Mouse (Mus musculus) central nervous system, embryonic 18 days (tissue): Measurements from ENCODE around the gene Cadm4. TPM values are rescaled to one million over a fixed set of nuclear protein-coding genes. Genes with fewer than 3 reads are reported as not detected.

Source experiments
- polyA plus RNA-seq: library from polyadenylated mRNA; depleted of rRNA; stranded (reverse); fragments of >200 nt; gene quantifications from 2 replicates; pipeline ENCODE4 v1.2.3, GENCODE M21; 2012; rRNA removed

The Cadm4 gene
- 224 and 262 TPM in 2 replicates for polyA plus RNA-seq

DNA sequence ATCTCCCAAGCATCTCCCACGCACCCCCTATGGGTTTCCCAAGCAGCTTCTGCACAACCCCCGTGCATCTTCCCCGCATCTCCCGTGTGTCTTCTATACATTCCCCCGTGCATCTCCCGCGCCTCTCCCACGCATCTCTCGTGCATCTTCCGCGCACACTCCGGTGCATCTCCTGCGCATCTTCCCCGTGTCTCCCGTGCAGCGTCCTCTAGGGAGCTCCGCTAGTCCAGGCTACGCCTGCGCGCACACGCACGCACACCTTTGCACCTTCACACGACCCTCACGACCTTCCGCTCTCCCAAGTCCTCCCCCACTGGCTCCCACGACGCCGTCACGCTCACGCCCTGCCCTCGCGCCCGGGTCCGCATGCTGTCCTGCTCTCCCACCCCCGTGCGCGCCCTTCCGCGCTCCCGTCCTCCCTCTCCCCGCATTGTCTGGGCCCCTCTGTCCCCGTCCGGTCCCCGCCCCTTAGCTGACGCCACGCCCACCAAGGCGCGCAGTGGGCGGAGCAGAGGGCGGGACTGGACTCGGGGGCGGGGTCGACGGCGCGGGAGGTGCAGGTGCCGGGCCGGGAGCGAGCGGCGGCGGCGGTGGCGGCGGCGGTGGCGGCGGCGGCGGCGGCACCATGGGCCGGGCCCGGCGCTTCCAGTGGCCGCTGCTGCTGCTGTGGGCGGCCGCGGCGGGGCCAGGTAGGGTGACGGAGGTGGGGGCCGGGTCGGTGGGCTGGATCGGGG, at the start of gene Cadm4:
TSS of gene Cadm4 (plus strand) at position 550 of the 734 bp plus-strand sequence.

DNA sequence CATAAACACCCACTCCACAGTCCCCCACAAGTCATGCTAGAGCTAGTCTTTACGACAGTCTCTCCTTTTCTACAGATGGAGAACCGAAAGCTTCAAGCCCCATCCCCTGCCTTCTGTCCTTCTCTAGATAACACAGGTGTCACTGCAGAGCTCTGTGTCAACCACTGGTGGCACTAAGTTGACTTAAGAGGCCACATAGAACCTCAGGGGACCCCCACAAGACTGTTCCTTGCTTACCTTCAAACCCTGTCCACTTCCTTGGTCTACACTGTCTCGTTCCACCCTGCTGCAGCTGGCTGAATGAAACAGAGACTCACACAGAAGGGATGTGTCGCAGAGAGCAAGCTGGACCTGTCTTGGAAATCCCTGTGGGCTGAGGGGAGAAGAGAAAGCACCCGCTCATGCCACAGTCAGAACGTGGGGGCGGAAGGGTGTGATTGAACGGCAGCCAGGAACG, 29.9 kb upstream of the Cadm4 start, which contains the start of gene Irgc1:
TSS of gene Irgc1 (minus strand) at position 443 of the 457 bp plus-strand sequence.

GRCm38 (mm10) chr7:24462388-24463319, 19.2 kb upstream of the Cadm4 start, which contains the start of gene Plaur:
TSS of gene Plaur (plus strand) at chr7:24462484.

GRCm38 (mm10) chr7:24506838-24507725, 25.3 kb downstream of the Cadm4 start, which contains the start of gene Zfp428:
TSS of gene Zfp428 (plus strand) at chr7:24507006.

GRCm38 (mm10) chr7:24512355-24512754, 30.5 kb downstream of the Cadm4 start, which contains the start of gene AC161166.1:
TSS of gene AC161166.1 (minus strand) at chr7:24512455.

GRCm38 (mm10) chr7:24530062-24530931, 48.5 kb downstream of the Cadm4 start, which contains the start of gene Irgq:
TSS of gene Irgq (plus strand) at chr7:24530689.

GRCm38 (mm10) chr7:24546068-24546614, 64.3 kb downstream of the Cadm4 start, which contains the start of the genes Pinlyp and Xrcc1:
TSS of gene Pinlyp (minus strand) at chr7:24546118.
TSS of gene Xrcc1 (plus strand) at chr7:24546289.

Other genes starting within 250 kb of the Cadm4 start
- 4.9 and 5.0 TPM in 2 replicates for gene Zfp109, start 244.5 kb upstream of the Cadm4 start, polyA plus RNA-seq
- gene Zfp108, start 227.2 kb upstream of the Cadm4 start, polyA plus RNA-seq, result 4.7 and 5.5 TPM in 2 replicates
- 8.3 and 8.5 TPM in 2 replicates for gene Zfp93, start 211.6 kb upstream of the Cadm4 start, polyA plus RNA-seq
- 38.1 and 39.7 TPM in 2 replicates for gene Zfp61, start 180.8 kb upstream of the Cadm4 start, polyA plus RNA-seq
- gene Zfp94, start 165.4 kb upstream of the Cadm4 start, polyA plus RNA-seq, result 24.7 and 24.9 TPM in 2 replicates
- gene Tescl, start 148.1 kb upstream of the Cadm4 start, polyA plus RNA-seq, result 0.13 and 0.32 TPM in 2 replicates
- gene Lypd5, start 132.8 kb upstream of the Cadm4 start, polyA plus RNA-seq, result 0.03 and 0.09 TPM in 2 replicates
- 1.1 and 1.7 TPM in 2 replicates for gene Kcnn4, start 111.8 kb upstream of the Cadm4 start, polyA plus RNA-seq
- 51.8 and 59.2 TPM in 2 replicates for gene Smg9, start 82.4 kb upstream of the Cadm4 start, polyA plus RNA-seq
- 0.03 TPM in 1 of 2 replicates, not detected in the other for gene Irgc1, start 29.7 kb upstream of the Cadm4 start, polyA plus RNA-seq
- 2.1 and 2.9 TPM in 2 replicates for gene Plaur, start 19.5 kb upstream of the Cadm4 start, polyA plus RNA-seq
- 251 and 296 TPM in 2 replicates for gene Zfp428, start 25.0 kb downstream of the Cadm4 start, polyA plus RNA-seq
- gene AC161166.1, start 30.4 kb downstream of the Cadm4 start, polyA plus RNA-seq, result not detected in 2 replicates
- 49.9 and 58.8 TPM in 2 replicates for gene Irgq, start 48.7 kb downstream of the Cadm4 start, polyA plus RNA-seq
- 0.35 and 0.45 TPM in 2 replicates for gene Pinlyp, start 64.1 kb downstream of the Cadm4 start, polyA plus RNA-seq
- 55.1 and 55.5 TPM in 2 replicates for gene Xrcc1, start 64.3 kb downstream of the Cadm4 start, polyA plus RNA-seq
- gene Ethe1, start 105.5 kb downstream of the Cadm4 start, polyA plus RNA-seq, result 25.1 and 27.8 TPM in 2 replicates
- 6.4 and 9.3 TPM in 2 replicates for gene Zfp575, start 105.6 kb downstream of the Cadm4 start, polyA plus RNA-seq
- gene Phldb3, start 128.7 kb downstream of the Cadm4 start, polyA plus RNA-seq, result 0.12 and 0.34 TPM in 2 replicates
- 0.72 and 3.7 TPM in 2 replicates for gene Lypd3, start 154.5 kb downstream of the Cadm4 start, polyA plus RNA-seq
- not detected in 2 replicates for gene Tex101, start 194.7 kb downstream of the Cadm4 start, polyA plus RNA-seq
- not detected in 2 replicates for gene BC049730, start 227.2 kb downstream of the Cadm4 start, polyA plus RNA-seq
- gene Gm4763, start 244.9 kb downstream of the Cadm4 start, polyA plus RNA-seq, result not detected in 2 replicates